Mouse (Mus musculus) brain, embryonic 18.5 days (tissue): ENCODE measurements around the gene Sh3gl1.

Experiments
- DNase-seq: peaks from one replicate; pipeline ENCODE4 v3.0.0-alpha.2; 2012; ENCODE audit warnings: low read depth, low spot score

Sh3gl1 gene

DNA sequence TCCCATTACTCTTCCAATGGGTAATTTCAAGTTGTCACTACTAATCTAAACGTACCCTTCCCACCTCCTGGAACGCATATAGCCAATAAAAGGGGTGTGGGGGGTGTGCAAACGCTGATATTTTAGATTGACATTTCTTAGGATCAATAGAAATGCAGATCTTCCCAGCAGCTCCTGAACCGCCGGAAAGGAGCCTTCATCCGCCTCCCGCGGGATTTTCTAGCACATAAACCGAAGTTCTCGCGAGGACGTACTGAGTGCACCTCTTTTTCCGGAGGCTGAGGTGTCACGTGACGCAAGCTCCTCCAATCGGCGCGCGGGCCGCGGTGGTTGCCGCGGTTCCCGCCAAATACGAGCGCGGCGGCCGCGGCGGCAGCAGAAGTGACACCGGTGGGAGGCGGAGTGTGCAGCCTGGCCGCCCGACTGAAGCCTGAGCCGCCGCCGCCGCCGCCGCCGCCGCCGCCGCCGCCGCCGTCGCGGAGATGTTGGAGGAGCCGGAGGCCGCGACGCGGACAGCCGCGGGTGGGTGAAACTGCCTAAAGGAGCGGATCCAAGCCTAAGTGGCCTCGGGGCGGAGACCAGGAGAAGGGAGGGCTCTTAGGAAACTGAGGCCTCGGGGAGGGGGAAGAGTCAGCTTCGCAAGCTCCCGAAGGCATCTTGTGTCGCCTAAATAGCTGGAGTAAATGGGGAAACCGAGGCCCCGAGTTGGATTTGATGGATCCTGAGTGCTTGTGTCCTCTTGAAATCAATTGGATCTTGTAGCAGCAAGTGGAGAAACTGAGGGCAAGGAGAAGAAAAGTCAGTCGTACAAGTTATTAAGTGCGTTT, 3.8 kb upstream of the Sh3gl1 start, which contains the start of gene Chaf1a:
TSS of gene Chaf1a (plus strand) at position 410 of the 827 bp plus-strand sequence.
- DNase-seq = peak; percentile 97

DNA sequence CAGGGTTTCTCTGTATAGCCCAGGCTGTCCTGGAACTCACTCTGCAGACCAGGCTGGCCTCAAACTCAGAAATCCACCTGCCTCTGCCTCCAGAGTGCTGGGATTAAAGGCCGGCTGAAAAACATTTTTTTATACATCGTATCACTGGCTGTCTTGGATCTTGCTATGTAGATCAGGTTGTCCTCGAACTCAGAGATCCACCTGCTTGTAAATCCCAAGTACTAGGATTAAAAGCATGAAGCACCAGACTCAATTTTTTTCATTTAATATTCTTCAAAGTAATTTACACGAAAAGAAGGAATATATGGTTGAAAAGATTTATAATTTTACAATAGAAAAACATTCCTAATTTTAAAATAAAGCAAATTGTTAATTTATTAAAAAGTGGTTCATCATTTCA, 2.9 kb upstream of the Sh3gl1 start:
- DNase-seq = no peak

GRCm38 (mm10) chr17:56038583-56039261, 2.3 kb upstream of the Sh3gl1 start:
- no peak for DNase-seq

DNA sequence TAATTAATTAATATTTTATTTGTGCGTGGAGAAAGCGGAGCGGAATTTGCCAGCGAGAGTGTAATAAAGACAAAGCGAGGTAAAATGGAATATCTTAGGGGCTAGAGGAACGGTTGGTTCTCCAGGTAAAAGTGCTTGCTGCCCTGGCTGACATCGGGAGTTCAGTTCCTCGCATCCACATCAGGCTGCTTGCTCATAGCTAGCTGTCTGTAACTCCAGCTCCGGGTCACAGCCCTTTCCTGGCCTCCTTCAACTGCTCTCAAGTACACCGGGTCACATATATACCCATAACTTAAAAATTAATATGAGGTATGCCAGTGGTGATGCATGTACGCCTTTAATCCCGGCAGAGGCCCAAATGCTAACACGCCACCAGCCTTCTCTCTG, 459 bp upstream of the Sh3gl1 start:
- no peak for DNase-seq

DNA sequence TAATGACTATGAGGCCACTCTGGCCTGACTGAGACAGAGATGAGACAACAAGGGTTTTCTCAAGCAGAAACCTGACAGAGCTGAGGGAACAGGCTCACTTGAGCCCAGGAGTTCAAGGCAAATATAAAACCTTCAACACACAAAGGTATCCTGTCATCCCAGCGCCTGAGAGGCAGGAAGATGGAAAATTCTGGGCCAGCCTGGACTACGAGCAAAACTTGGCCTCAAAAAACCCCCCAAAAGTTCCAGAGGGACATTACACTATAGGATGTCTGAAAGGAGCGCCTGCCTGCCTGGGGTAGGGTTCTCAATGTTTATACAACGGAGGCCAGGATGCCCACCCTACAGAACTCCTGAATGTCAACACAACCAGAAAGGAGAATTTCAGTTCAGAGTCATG, 1.2 kb downstream of the Sh3gl1 start:
- no peak for DNase-seq

- no peak for DNase-seq
These were observed 1.7 kb downstream of the Sh3gl1 start for GRCm38 (mm10) chr17:56034726-56035100.

GRCm38 (mm10) chr17:56034040-56034725, 2.3 kb downstream of the Sh3gl1 start:
- no peak for DNase-seq

DNA sequence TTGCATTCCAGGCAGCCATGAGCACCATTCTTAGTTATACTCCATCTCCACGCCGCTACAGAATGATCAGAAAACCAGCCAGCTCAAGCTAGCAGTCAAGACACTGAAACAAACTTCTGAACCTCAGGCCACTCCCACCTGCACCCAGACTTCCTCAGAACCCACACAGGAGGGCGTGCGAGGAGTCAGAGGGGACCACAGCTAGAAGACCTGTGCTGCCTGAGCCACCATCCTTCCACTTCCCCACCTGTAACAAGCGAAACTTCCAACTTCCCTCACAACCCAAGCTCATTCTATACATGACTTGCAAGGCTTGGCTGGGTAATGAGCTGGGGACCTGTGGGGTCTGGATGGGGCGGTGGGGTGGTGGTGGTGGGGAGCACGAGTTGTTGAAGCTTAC, 3.6 kb downstream of the Sh3gl1 start:
- no peak for DNase-seq

DNA sequence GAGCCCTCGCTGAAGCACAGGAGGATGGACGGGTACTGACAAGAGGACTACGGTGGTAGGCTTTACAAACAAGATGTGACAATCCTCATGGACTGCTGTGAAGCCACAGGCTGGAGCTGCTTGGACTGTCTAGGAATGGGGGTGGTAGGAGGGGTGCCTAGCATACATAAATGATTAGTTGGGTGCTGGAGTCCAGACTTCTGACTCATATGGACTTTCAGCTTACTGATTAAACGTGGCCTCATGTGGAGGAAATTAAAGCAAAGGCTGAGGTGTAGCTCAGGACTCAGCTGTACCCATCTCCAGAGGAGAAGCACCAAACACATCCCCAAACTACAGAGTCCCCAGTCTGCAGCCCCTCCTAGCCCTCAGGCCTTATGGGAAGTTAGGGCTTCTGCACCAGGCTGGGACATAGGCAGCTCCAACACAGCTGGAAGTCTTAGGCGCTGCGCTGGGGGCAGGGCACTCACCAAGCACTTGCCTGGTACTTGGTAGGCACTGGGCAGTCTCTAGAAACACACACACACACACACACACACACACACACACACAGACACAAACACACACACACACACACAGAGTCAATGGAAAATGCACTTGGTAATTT, 4.2 kb downstream of the Sh3gl1 start:
- DNase-seq = no peak

- no peak for DNase-seq
These were observed 5.0 kb downstream of the Sh3gl1 start for GRCm38 (mm10) chr17:56031431-56031830.

GRCm38 (mm10) chr17:56030919-56031318, 5.5 kb downstream of the Sh3gl1 start:
- no peak for DNase-seq

- no peak for DNase-seq
These were observed 6.1 kb downstream of the Sh3gl1 start for GRCm38 (mm10) chr17:56030238-56030870.

DNA sequence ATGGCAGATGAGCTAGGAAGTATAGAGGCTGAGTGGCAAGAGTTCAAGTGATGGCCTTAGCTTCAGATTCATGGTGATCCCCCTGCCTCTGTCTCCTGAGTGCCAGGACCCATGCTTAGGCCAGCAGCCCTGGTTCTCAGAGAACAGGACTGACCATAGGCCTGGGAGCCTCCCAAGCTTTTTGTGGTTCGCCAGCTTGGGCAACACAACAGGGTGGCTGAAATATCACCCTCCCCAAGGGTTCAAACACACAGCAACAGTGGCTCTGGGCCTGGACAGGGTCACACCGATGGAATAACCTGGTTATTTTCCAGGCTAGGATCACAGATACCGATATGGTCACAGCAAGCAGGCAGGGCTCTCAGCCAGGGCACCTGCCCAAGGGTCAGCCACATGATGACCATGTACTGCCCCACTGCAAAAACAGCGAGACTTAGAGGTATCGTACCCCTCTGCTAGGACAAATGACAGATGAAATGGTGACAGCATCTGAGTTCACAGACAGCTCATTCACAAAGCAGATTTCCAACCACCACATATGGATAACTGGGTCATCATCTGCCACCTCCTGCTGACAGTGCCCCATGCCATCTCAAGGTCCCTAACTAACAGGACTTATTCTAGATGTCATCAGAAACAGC, 8.5 kb downstream of the Sh3gl1 start:
- no peak for DNase-seq

GRCm38 (mm10) chr17:56026881-56027280, 9.6 kb downstream of the Sh3gl1 start:
- no peak for DNase-seq

DNA sequence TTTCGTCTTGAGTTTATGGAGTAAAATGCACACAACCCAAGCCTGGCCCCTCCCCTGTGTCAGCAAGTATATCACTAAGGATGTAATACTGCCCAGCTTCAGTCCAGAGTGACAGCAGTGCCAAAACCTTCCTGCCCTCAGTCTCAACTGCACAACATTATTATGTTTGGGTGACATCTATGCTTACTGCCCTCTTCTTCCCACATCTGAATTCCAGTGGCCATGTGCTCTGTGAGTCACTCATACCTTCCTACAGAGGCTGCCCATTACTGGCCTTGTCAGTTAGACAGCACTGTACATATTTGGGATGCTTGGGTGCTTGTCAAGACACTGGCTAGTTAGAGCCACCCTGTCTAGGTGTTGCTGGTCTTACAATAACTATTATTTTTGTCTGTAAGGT, 10.1 kb downstream of the Sh3gl1 start:
- DNase-seq = no peak

DNA sequence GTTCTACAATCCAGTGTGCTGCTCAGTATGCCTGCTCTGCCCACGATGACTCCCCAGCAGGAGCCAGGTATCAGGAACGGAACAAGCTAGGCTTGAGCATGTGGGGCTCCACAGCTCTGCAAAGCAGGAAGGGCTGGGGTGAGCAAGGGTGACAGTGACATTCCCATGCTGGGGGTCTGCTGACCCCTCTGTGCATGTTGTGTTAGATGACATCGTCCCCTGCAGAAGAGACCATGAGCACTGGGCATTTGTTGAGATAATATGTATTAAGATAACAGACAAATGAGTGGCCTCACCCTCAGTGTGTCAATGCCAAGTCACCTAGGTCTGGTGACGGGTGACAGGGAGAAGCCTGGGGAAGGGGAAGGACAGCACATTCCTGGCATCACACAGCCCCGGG, 11.5 kb downstream of the Sh3gl1 start:
- DNase-seq = no peak

GRCm38 (mm10) chr17:56024476-56024875, 12.0 kb downstream of the Sh3gl1 start:
- DNase-seq = no peak

- no peak for DNase-seq
These were observed 13.0 kb downstream of the Sh3gl1 start for GRCm38 (mm10) chr17:56023386-56023785.

GRCm38 (mm10) chr17:56022989-56023290, 13.5 kb downstream of the Sh3gl1 start:
- DNase-seq = no peak

DNA sequence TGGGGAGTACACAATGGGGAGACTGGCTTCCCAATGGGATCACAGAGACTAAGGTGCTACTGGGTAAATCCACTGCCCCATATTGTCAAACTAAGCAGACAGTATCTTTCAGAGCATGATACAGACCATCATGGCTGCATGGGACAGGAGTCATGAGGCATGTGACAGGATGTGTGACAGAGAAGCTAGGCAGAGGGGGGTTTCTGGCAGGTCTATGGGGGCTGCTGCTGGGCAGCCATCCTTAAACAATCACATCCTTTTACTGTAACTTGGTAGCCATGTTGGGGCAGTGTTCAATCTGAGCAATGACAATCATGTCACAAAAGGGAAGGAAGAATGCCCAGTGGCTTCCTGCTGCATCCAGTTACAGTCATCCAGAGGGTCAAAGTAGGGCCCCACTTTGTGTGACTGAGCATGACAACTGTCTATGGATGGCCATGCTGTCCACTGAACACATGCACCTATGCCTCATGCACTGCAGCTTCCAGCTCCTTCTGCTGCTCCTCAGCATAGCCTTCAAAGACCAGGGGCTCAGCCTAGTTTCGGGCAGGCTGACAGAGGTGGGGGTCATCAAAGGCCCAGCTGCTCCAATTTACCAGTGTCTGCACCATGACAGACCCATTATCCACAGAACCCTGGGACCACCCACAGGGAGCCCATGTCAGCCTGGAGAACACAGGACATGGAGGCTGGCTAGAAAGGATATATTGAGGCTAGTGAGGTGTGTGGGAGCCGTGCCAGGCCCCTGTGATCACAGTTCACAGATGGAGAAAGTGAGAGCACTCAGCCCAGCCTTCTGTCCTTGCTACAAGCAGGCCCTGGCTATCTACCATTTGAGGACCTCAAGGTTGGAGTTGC, 14.1 kb downstream of the Sh3gl1 start:
- DNase-seq = no peak
